Mouse (Mus musculus) heart, adult 2 months (tissue): ENCODE data around the gene Cog3. TPM values are rescaled to one million over a fixed set of nuclear protein-coding genes. Genes with fewer than 3 reads are reported as not detected.

Source experiments
- DNase-seq, 2 experiments: peaks; one replicate each; pipeline ENCODE4 v3.0.0; 2021
- H3K27ac ChIP-seq: fragments of 200-600 bp; 2 replicates; pipeline ENCODE4 v1.8.1; 2022
- H3K27me3 ChIP-seq: fragments of 200-500 bp; 2 replicates; pipeline ENCODE4 v1.6.1; 2012; ENCODE audit warnings: mild to moderate bottlenecking, low read length, inconsistent platforms, mixed read lengths; ENCODE audit not compliant: control insufficient read depth, insufficient read depth
- H3K36me3 ChIP-seq: fragments of 200-500 bp; 2 replicates; pipeline ENCODE4 v1.6.1; 2012; ENCODE audit warnings: low read length, inconsistent platforms; ENCODE audit not compliant: control insufficient read depth, insufficient read depth
- H3K4me1 ChIP-seq: fragments of 200-500 bp; 2 replicates; pipeline ENCODE4 v1.6.1; 2011; ENCODE audit warnings: low read length; ENCODE audit not compliant: control insufficient read depth, insufficient read depth
- H3K4me3 ChIP-seq: fragments of 200-600 bp; 2 replicates; pipeline ENCODE4 v1.8.1; 2022
- H3K79me2 ChIP-seq: fragments of 200-500 bp; replicated peaks from 2 replicates; pipeline ENCODE4 v1.6.1; 2012; ENCODE audit warnings: mild to moderate bottlenecking, inconsistent platforms, low read length, moderate library complexity, mixed read lengths; ENCODE audit not compliant: control insufficient read depth, insufficient read depth
- H3K9ac ChIP-seq: fragments of 200-500 bp; 2 replicates; pipeline ENCODE4 v1.6.1; 2012; ENCODE audit warnings: low read depth, mild to moderate bottlenecking, control low read depth, inconsistent platforms, low read length, mixed read lengths
- CTCF ChIP-seq: fragments of 200-600 bp; IDR thresholded peaks from 2 replicates; pipeline ENCODE4 v1.8.1; 2022; ENCODE audit warnings: antibody characterized with exemption, mild to moderate bottlenecking, moderate library complexity
- EP300 ChIP-seq: fragments of 200-500 bp; IDR thresholded peaks from 2 replicates; pipeline ENCODE4 v1.6.1; 2011; ENCODE audit warnings: low read depth, low read length, control low read depth; ENCODE audit not compliant: insufficient read depth
- POLR2A ChIP-seq: fragments of 200-500 bp; IDR thresholded peaks from 2 replicates; pipeline ENCODE4 v1.6.1; 2011; ENCODE audit warnings: mild to moderate bottlenecking, low read depth, low read length, control low read depth; ENCODE audit not compliant: insufficient read depth
- WGBS: fragments of 180-500 bp; shearing (Covaris S2); methylation state at CpG from one replicate; pipeline ENCODE4 v1.1.7; 2018; 5-methylcytosine and 5-hydroxymethylcytosine counted together
- intact Hi-C: fragments of 180-260 bp; cut with DNase I; formaldehyde crosslinking; loops from one replicate; pipeline ENCODE4 v1.15.1; 2025
- polyA plus RNA-seq: library from polyadenylated mRNA; depleted of rRNA; stranded (reverse); fragments of >200 nt; gene quantifications from 2 replicates; pipeline ENCODE4 v1.2.3, GENCODE M21; 2012
- total RNA-seq, 2 experiments: library from RNA; stranded (reverse); gene quantifications; 2 replicates each; pipeline ENCODE4 v1.2.3; 2021

Cog3 gene
- total and polyA plus RNA-seq, 3 experiments, result 6.0 to 14.0 (median 13.1) TPM

- TF ChIP-seq EP300, result no peak
- no peak for TF ChIP-seq CTCF
- no peak for TF ChIP-seq POLR2A
- no peaks in the 10 kb centered on the region for H3K27me3 ChIP-seq
- no peak overlapping the region for H3K9ac ChIP-seq
- H3K36me3 ChIP-seq, result peaks cover 4% of the 10 kb centered on the region; the same call in 1 of the 2 replicates
- 74% methylated on average over 7 of the region's 7 CpGs for WGBS
- intact Hi-C loops, result no loop called here
- no peak overlapping the region for H3K4me3 ChIP-seq
- no peaks in the 10 kb centered on the region for H3K79me2 ChIP-seq
- peak in 1 of 2 experiments; percentile 24 for DNase-seq
- H3K27ac ChIP-seq, result peak overlapping the region; percentile 23; the same call in 1 of the 2 replicates
- no peaks in the 10 kb centered on the region; the same call in 1 of the 2 replicates for H3K4me1 ChIP-seq
Measured at GRCm38 (mm10) chr14:75732631-75733030, 21.7 kb downstream of the Cog3 start.

GRCm38 (mm10) chr14:75731361-75731760 is 23.0 kb downstream of the Cog3 start:
- H3K27me3 ChIP-seq, result no peaks in the 10 kb centered on the region
- no peak overlapping the region for H3K27ac ChIP-seq
- 54% methylated on average over 2 of the region's 2 CpGs for WGBS
- intact Hi-C loops, result no loop called here
- H3K4me3 ChIP-seq, result no peak overlapping the region
- peaks cover 2% of the 10 kb centered on the region for H3K4me1 ChIP-seq
- H3K36me3 ChIP-seq, result peaks cover 4% of the 10 kb centered on the region
- H3K9ac ChIP-seq, result no peak overlapping the region
- no peak for DNase-seq
- no peaks in the 10 kb centered on the region for H3K79me2 ChIP-seq
- no peak for TF ChIP-seq CTCF
- no peak for TF ChIP-seq POLR2A
- no peak for TF ChIP-seq EP300

- WGBS, result 85% methylated on average over 5 of the region's 5 CpGs
- H3K36me3 ChIP-seq, result peaks cover 4% of the 10 kb centered on the region
- intact Hi-C loops, result no loop called here
Measured at GRCm38 (mm10) chr14:75728111-75728510, 26.2 kb downstream of the Cog3 start.

GRCm38 (mm10) chr14:75727046-75727445 is 27.3 kb downstream of the Cog3 start:
- Histone ChIP-seq H3K27me3 (no peaks in the 10 kb centered on the region), H3K9ac (no peak overlapping the region), H3K36me3 (peaks cover 2% of the 10 kb centered on the region), H3K79me2 (no peaks in the 10 kb centered on the region), H3K27ac (no peak overlapping the region), H3K4me3 (no peak overlapping the region), H3K4me1 (peaks cover 2% of the 10 kb centered on the region; the same call in 1 of the 2 replicates)
- WGBS, result 46% methylated on average over 4 of the region's 4 CpGs
- TF ChIP-seq CTCF (peak; percentile 55), POLR2A (no peak)
- intact Hi-C loops, result no loop called here
- no peak for DNase-seq

More at GRCm38 (mm10) chr14:75728111-75728510, 26.2 kb downstream of the Cog3 start:
- TF ChIP-seq CTCF, result no peak
- TF ChIP-seq POLR2A, result no peak
- no peak for TF ChIP-seq EP300
- H3K4me1 ChIP-seq, result peaks cover 2% of the 10 kb centered on the region
- no peak overlapping the region for H3K9ac ChIP-seq
- H3K27ac ChIP-seq, result no peak overlapping the region
- no peak for DNase-seq
- no peaks in the 10 kb centered on the region for H3K27me3 ChIP-seq
- no peaks in the 10 kb centered on the region for H3K79me2 ChIP-seq
- H3K4me3 ChIP-seq, result no peak overlapping the region

DNA sequence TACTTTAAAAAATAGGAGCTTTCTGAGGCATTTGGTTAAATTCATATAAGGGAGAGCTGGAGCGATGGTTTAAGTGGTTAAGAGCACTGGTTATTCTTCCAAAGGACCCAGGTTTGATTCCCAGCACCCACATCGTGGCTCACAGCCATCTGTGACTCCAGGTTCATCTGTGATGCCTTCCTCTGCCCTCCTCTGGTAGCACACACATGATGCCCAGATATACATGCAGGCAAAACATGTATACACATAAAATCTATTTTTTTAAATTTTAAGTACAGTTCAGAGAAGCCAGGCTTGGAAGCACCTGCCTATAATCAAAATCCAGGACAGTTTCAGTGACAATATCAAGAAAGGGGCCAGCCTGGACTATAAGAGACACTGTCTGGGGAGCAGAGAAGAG is 31.5 kb downstream of the Cog3 start:
- H3K36me3 ChIP-seq, result peaks cover 11% of the 10 kb centered on the region
- intact Hi-C loops, result loop anchor here (5.0 kb wide), 2 partner anchors 526 to 661 kb away; no protein-coding TSS in a partner anchor
- no peak for TF ChIP-seq CTCF
- no peak for TF ChIP-seq EP300
- no peak for TF ChIP-seq POLR2A

GRCm38 (mm10) chr14:75721977-75722563 is 32.2 kb downstream of the Cog3 start:
- H3K4me3 ChIP-seq, result no peak overlapping the region
- no peaks in the 10 kb centered on the region for H3K27me3 ChIP-seq
- H3K9ac ChIP-seq, result no peak overlapping the region
- H3K4me1 ChIP-seq, result peaks cover 4% of the 10 kb centered on the region
- TF ChIP-seq CTCF, result peak; percentile 92; the same call in 1 of the 2 replicates
- no peak for TF ChIP-seq EP300
- 59% methylated on average over 12 of the region's 12 CpGs for WGBS
- DNase-seq, result peak in 1 of 2 experiments; percentile 27
- peaks cover 11% of the 10 kb centered on the region for H3K36me3 ChIP-seq
- no peak overlapping the region for H3K27ac ChIP-seq
- intact Hi-C loops, result loop anchor here (5.0 kb wide), 2 partner anchors 525 to 660 kb away; no protein-coding TSS in a partner anchor
- H3K79me2 ChIP-seq, result no peaks in the 10 kb centered on the region

More for the DNA sequence above, 31.5 kb downstream of the Cog3 start:
- H3K27me3 ChIP-seq, result no peaks in the 10 kb centered on the region
- H3K4me3 ChIP-seq, result no peak overlapping the region
- WGBS, result 98% methylated on average over 2 of the region's 2 CpGs
- H3K79me2 ChIP-seq, result no peaks in the 10 kb centered on the region
- H3K27ac ChIP-seq, result no peak overlapping the region
- no peak for DNase-seq
- H3K9ac ChIP-seq, result no peak overlapping the region
- H3K4me1 ChIP-seq, result peaks cover 4% of the 10 kb centered on the region
